Mouse (Mus musculus) hindbrain, postnatal 0 days (tissue): Measurements from ENCODE around the gene Hsd17b12. TPM values are rescaled to one million over a fixed set of nuclear protein-coding genes. Genes with fewer than 3 reads are reported as not detected.

Experiments used
- ATAC-seq: fragments of 200-750 bp; cut with Nextera tagmentation; 2 replicates; pipeline ENCODE4 v1.8.0; 2017; ENCODE audit warnings: mild to moderate bottlenecking, moderate TSS enrichment, moderate library complexity
- DNase-seq: peaks from one replicate; pipeline ENCODE4 v3.0.0-alpha.2; 2015; ENCODE audit warnings: low spot score
- H3K27ac ChIP-seq: fragments of 300-500 bp; sonication (generic); 2 replicates; pipeline ENCODE4 v1.5.1; 2014; ENCODE audit warnings: mild to moderate bottlenecking
- H3K27me3 ChIP-seq: fragments of 300-500 bp; sonication (generic); 2 replicates; pipeline ENCODE4 v1.6.1; 2014; ENCODE audit warnings: low read length, mixed read lengths; ENCODE audit not compliant: insufficient read depth
- H3K36me3 ChIP-seq: fragments of 300-500 bp; sonication (generic); 2 replicates; pipeline ENCODE4 v1.6.1; 2014; ENCODE audit warnings: low read length, mixed read lengths; ENCODE audit not compliant: insufficient read depth
- H3K4me1 ChIP-seq: fragments of 300-500 bp; sonication (generic); 2 replicates; pipeline ENCODE4 v1.6.1; 2014; ENCODE audit warnings: antibody characterized with exemption, low read length, mixed read lengths; ENCODE audit not compliant: insufficient read depth
- H3K4me2 ChIP-seq: fragments of 300-500 bp; sonication (generic); 2 replicates; pipeline ENCODE4 v1.6.1; 2014; ENCODE audit warnings: low read depth, mild to moderate bottlenecking, low read length, moderate library complexity, mixed read lengths
- H3K4me3 ChIP-seq: fragments of 300-500 bp; sonication (generic); 2 replicates; pipeline ENCODE4 v1.5.1; 2014; ENCODE audit warnings: low read length
- H3K9ac ChIP-seq: fragments of 300-500 bp; sonication (generic); replicated peaks from 2 replicates; pipeline ENCODE4 v1.6.1; 2014; ENCODE audit warnings: mild to moderate bottlenecking, low read length, moderate library complexity, mixed read lengths
- H3K9me3 ChIP-seq: fragments of 300-500 bp; sonication (generic); 2 replicates; pipeline ENCODE4 v1.6.1; 2016; ENCODE audit warnings: low read length, mixed read lengths
- CTCF ChIP-seq: IDR thresholded peaks from 2 replicates; pipeline ENCODE4 v1.5.1; 2016; ENCODE audit warnings: antibody characterized with exemption, control low read depth, low read depth
- WGBS: fragments of 180-500 bp; shearing (Covaris S2); extraction: QIAGEN DNeasy Blood & Tissue Kit; methylation state at CpG from one replicate; pipeline ENCODE4 v1.1.7; 2014; 5-methylcytosine and 5-hydroxymethylcytosine counted together
- polyA plus RNA-seq: library from polyadenylated mRNA; unstranded; fragments of >200 nt; fragmentation: Nextera tagmentation; extraction: Ambion mirVana; gene quantifications from 2 replicates; pipeline ENCODE4 v1.2.1, GENCODE M21; 2015
- total RNA-seq: library from RNA; depleted of rRNA; stranded (reverse); fragments of >200 nt; gene quantifications from 2 replicates; pipeline ENCODE4 v1.2.3, GENCODE M21; 2014

Hsd17b12 gene
- total and polyA plus RNA-seq, 2 experiments from 2014 or later = 50.9 to 154 TPM

GRCm38 (mm10) chr2:94103758-94104157 is 54.0 kb downstream of the Hsd17b12 start:
- Histone ChIP-seq H3K36me3 (no peaks in the 10 kb centered on the region), H3K4me1 (no peaks in the 10 kb centered on the region), H3K4me3 (no peak overlapping the region), H3K4me2 (no peak overlapping the region), H3K9me3 (no peaks in the 10 kb centered on the region), H3K27ac (no peak overlapping the region), H3K27me3 (no peaks in the 10 kb centered on the region), H3K9ac (no peak overlapping the region)
- TF ChIP-seq CTCF = no peak
- 77% methylated on average over 2 of the region's 2 CpGs for WGBS
- no peak for DNase-seq
- no peak for ATAC-seq

GRCm38 (mm10) chr2:94089901-94090300 is 67.9 kb downstream of the Hsd17b12 start:
- Histone ChIP-seq H3K27me3 (no peaks in the 10 kb centered on the region), H3K4me2 (no peak overlapping the region), H3K27ac (no peak overlapping the region), H3K9ac (no peak overlapping the region), H3K4me1 (no peaks in the 10 kb centered on the region), H3K36me3 (no peaks in the 10 kb centered on the region), H3K4me3 (no peak overlapping the region), H3K9me3 (no peaks in the 10 kb centered on the region)
- WGBS = 94% methylated on average over 1 of the region's 1 CpGs
- DNase-seq (no peak), ATAC-seq (no peak)
- TF ChIP-seq CTCF = no peak

- Histone ChIP-seq H3K9ac (no peak overlapping the region), H3K27me3 (no peaks in the 10 kb centered on the region), H3K4me2 (no peak overlapping the region), H3K27ac (no peak overlapping the region), H3K4me1 (no peaks in the 10 kb centered on the region), H3K9me3 (no peaks in the 10 kb centered on the region), H3K36me3 (no peaks in the 10 kb centered on the region), H3K4me3 (no peak overlapping the region)
- DNase-seq = peak; percentile 41
- TF ChIP-seq CTCF = peak; percentile 63
- WGBS = 78% methylated on average over 5 of the region's 5 CpGs
- no peak for ATAC-seq
Observed at GRCm38 (mm10) chr2:94069482-94069881, 88.3 kb downstream of the Hsd17b12 start.

GRCm38 (mm10) chr2:94066540-94067135 is 91.1 kb downstream of the Hsd17b12 start:
- no peaks in the 10 kb centered on the region for H3K9me3 ChIP-seq
- H3K4me2 ChIP-seq = no peak overlapping the region
- no peaks in the 10 kb centered on the region for H3K27me3 ChIP-seq
- no peak overlapping the region for H3K9ac ChIP-seq
- DNase-seq (no peak), ATAC-seq (no peak)
- H3K4me3 ChIP-seq = no peak overlapping the region
- H3K4me1 ChIP-seq = no peaks in the 10 kb centered on the region
- 92% methylated on average over 5 of the region's 5 CpGs for WGBS
- TF ChIP-seq CTCF = no peak
- H3K36me3 ChIP-seq = no peaks in the 10 kb centered on the region
- H3K27ac ChIP-seq = no peak overlapping the region

GRCm38 (mm10) chr2:94066120-94066519 is 91.6 kb downstream of the Hsd17b12 start:
- Histone ChIP-seq H3K4me3 (no peak overlapping the region), H3K27me3 (no peaks in the 10 kb centered on the region), H3K36me3 (no peaks in the 10 kb centered on the region), H3K4me2 (no peak overlapping the region), H3K9me3 (no peaks in the 10 kb centered on the region), H3K9ac (no peak overlapping the region), H3K27ac (no peak overlapping the region), H3K4me1 (no peaks in the 10 kb centered on the region)
- TF ChIP-seq CTCF = no peak
- WGBS = 85% methylated on average over 7 of the region's 7 CpGs
- DNase-seq = no peak
- ATAC-seq = no peak

GRCm38 (mm10) chr2:94062791-94063190 is 95.0 kb downstream of the Hsd17b12 start:
- no peaks in the 10 kb centered on the region for H3K36me3 ChIP-seq
- no peak overlapping the region for H3K9ac ChIP-seq
- no peaks in the 10 kb centered on the region for H3K9me3 ChIP-seq
- DNase-seq (no peak), ATAC-seq (no peak)
- TF ChIP-seq CTCF = no peak
- no peaks in the 10 kb centered on the region for H3K4me1 ChIP-seq
- H3K4me2 ChIP-seq = no peak overlapping the region
- no peak overlapping the region for H3K4me3 ChIP-seq
- H3K27ac ChIP-seq = no peak overlapping the region
- WGBS = 75% methylated on average over 4 of the region's 4 CpGs
- no peaks in the 10 kb centered on the region for H3K27me3 ChIP-seq

DNA sequence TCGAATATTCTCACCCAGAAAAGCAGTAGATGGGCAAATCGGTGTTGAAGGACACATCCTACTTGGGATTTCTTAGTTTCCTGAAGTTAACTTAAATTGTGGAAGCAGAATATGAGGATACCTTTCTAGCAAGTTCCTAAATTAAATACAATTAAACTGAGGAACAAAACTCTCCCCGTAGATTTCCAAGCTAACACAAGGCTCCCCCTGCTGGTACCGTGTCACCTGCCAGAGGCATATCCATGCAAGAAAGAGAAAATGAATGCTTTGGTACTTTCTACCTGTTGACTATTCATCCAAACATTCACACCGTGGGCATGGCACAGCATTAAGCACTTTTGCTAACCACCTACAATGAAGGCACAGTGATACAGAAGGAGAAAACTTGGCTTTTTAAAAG is 98.3 kb downstream of the Hsd17b12 start:
- Histone ChIP-seq H3K27me3 (no peaks in the 10 kb centered on the region), H3K27ac (no peak overlapping the region), H3K9me3 (no peaks in the 10 kb centered on the region), H3K36me3 (no peaks in the 10 kb centered on the region), H3K4me1 (no peaks in the 10 kb centered on the region), H3K4me3 (no peak overlapping the region), H3K9ac (no peak overlapping the region), H3K4me2 (no peak overlapping the region)
- ATAC-seq (no peak), DNase-seq (no peak)
- TF ChIP-seq CTCF = peak; percentile 48
- WGBS = 82% methylated on average over 5 of the region's 5 CpGs
